Mouse (Mus musculus): Measurements from ENCODE around the gene Psen2. TPM values are rescaled to one million over a fixed set of nuclear protein-coding genes. Genes with fewer than 3 reads are reported as not detected.

The Psen2 gene
- polyA plus RNA-seq, 1 experiment from 2014 or later: 6.5 TPM

GRCm38 (mm10) chr1:180289788-180290187, 26.6 kb upstream of the Psen2 start:
- H3K9me3 ChIP-seq: no peaks in the 10 kb centered on the region
- WGBS: 81% methylated on average over 5 of the region's 5 CpGs
- DNase-seq (ENCODE audit: extremely low spot score, low spot score): no peak
- H3K4me3 ChIP-seq: no peak overlapping the region
- peaks cover 13% of the 10 kb centered on the region for H3K4me1 ChIP-seq
- no peaks in the 10 kb centered on the region for H3K36me3 ChIP-seq (replicated peaks)
- 0 out of 2 replicates have a peak, but pooled peaks cover 5% of the 10 kb centered on the region for H3K27me3 ChIP-seq (ENCODE audit: poor library complexity, severe bottlenecking)
- no peak overlapping the region for H3K27ac ChIP-seq

GRCm38 (mm10) chr1:180288872-180289468, 25.7 kb upstream of the Psen2 start:
- Histone ChIP-seq H3K9me3 (no peaks in the 10 kb centered on the region), H3K4me1 (peaks cover 21% of the 10 kb centered on the region), H3K36me3 (replicated peaks) (no peaks in the 10 kb centered on the region), H3K27me3 (ENCODE audit: poor library complexity, severe bottlenecking) (peaks cover 11% of the 10 kb centered on the region), H3K4me3 (no peak overlapping the region), H3K27ac (no peak overlapping the region)
- DNase-seq (ENCODE audit: extremely low spot score, low spot score): no peak
- WGBS: 90% methylated on average over 7 of the region's 7 CpGs

- DNase-seq (ENCODE audit: extremely low spot score, low spot score): no peak
- no peaks in the 10 kb centered on the region for H3K36me3 ChIP-seq (replicated peaks)
- no peaks in the 10 kb centered on the region for H3K9me3 ChIP-seq
- whole genome bisulfite sequencing: 89% methylated on average over 7 of the region's 7 CpGs
- peaks cover 27% of the 10 kb centered on the region for H3K4me1 ChIP-seq
- H3K27ac ChIP-seq: no peak overlapping the region
- no peak overlapping the region for H3K4me3 ChIP-seq
- H3K27me3 ChIP-seq (ENCODE audit: poor library complexity, severe bottlenecking): peaks cover 11% of the 10 kb centered on the region
Measured at GRCm38 (mm10) chr1:180288227-180288626, 25.0 kb upstream of the Psen2 start.

GRCm38 (mm10) chr1:180286081-180286831, 23.0 kb upstream of the Psen2 start:
- Histone ChIP-seq H3K27me3 (ENCODE audit: poor library complexity, severe bottlenecking) (peaks cover 11% of the 10 kb centered on the region), H3K36me3 (replicated peaks) (no peaks in the 10 kb centered on the region), H3K4me3 (no peak overlapping the region), H3K27ac (peak overlapping the region; percentile 59; the same call in 1 of the 2 replicates), H3K4me1 (peaks cover 31% of the 10 kb centered on the region), H3K9me3 (no peaks in the 10 kb centered on the region)
- WGBS: 67% methylated on average over 15 of the region's 15 CpGs
- no peak for DNase-seq (ENCODE audit: extremely low spot score, low spot score)

GRCm38 (mm10) chr1:180283813-180284768, 20.9 kb upstream of the Psen2 start:
- DNase-seq (ENCODE audit: extremely low spot score, low spot score): peak; percentile 53
- H3K4me1 ChIP-seq: peaks cover 36% of the 10 kb centered on the region
- H3K4me3 ChIP-seq: peak overlapping the region; percentile 9; the same call in 1 of the 2 replicates
- H3K27me3 ChIP-seq (ENCODE audit: poor library complexity, severe bottlenecking): peaks cover 11% of the 10 kb centered on the region
- H3K27ac ChIP-seq: peak overlapping the region; percentile 70
- 19% methylated on average over 16 of the region's 16 CpGs for WGBS
- H3K9me3 ChIP-seq: no peaks in the 10 kb centered on the region
- H3K36me3 ChIP-seq (replicated peaks): no peaks in the 10 kb centered on the region

GRCm38 (mm10) chr1:180282581-180282980, 19.3 kb upstream of the Psen2 start:
- Histone ChIP-seq H3K36me3 (replicated peaks) (no peaks in the 10 kb centered on the region), H3K4me3 (no peak overlapping the region), H3K27me3 (ENCODE audit: poor library complexity, severe bottlenecking) (peaks cover 11% of the 10 kb centered on the region), H3K27ac (peak overlapping the region; percentile 62; the same call in 1 of the 2 replicates), H3K9me3 (no peaks in the 10 kb centered on the region), H3K4me1 (peaks cover 36% of the 10 kb centered on the region)
- 58% methylated on average over 6 of the region's 6 CpGs for WGBS
- no peak for DNase-seq (ENCODE audit: extremely low spot score, low spot score)

- 54% methylated on average over 7 of the region's 7 CpGs for WGBS
- peaks cover 22% of the 10 kb centered on the region for H3K4me1 ChIP-seq
- no peak for DNase-seq (ENCODE audit: extremely low spot score, low spot score)
- H3K27me3 ChIP-seq (ENCODE audit: poor library complexity, severe bottlenecking): peaks cover 4% of the 10 kb centered on the region
- H3K4me3 ChIP-seq: no peak overlapping the region
- H3K9me3 ChIP-seq: no peaks in the 10 kb centered on the region
- no peak overlapping the region for H3K27ac ChIP-seq
- no peaks in the 10 kb centered on the region for H3K36me3 ChIP-seq (replicated peaks)
Measured at GRCm38 (mm10) chr1:180279648-180280047, 16.4 kb upstream of the Psen2 start.

GRCm38 (mm10) chr1:180277563-180277962, 14.3 kb upstream of the Psen2 start:
- H3K27ac ChIP-seq: no peak overlapping the region
- no peaks in the 10 kb centered on the region for H3K36me3 ChIP-seq (replicated peaks)
- DNase-seq (ENCODE audit: extremely low spot score, low spot score): no peak
- no peaks in the 10 kb centered on the region for H3K9me3 ChIP-seq
- H3K27me3 ChIP-seq (ENCODE audit: poor library complexity, severe bottlenecking): no peaks in the 10 kb centered on the region
- whole genome bisulfite sequencing: 81% methylated on average over 9 of the region's 9 CpGs
- H3K4me3 ChIP-seq: no peak overlapping the region
- H3K4me1 ChIP-seq: peaks cover 8% of the 10 kb centered on the region

GRCm38 (mm10) chr1:180274725-180275308, 11.6 kb upstream of the Psen2 start:
- no peak overlapping the region for H3K4me3 ChIP-seq
- no peaks in the 10 kb centered on the region for H3K36me3 ChIP-seq (replicated peaks)
- WGBS: 93% methylated on average over 10 of the region's 10 CpGs
- H3K27ac ChIP-seq: no peak overlapping the region
- H3K4me1 ChIP-seq: peaks cover 4% of the 10 kb centered on the region
- H3K9me3 ChIP-seq: no peaks in the 10 kb centered on the region
- DNase-seq (ENCODE audit: extremely low spot score, low spot score): no peak
- no peaks in the 10 kb centered on the region for H3K27me3 ChIP-seq (ENCODE audit: poor library complexity, severe bottlenecking)

GRCm38 (mm10) chr1:180269033-180269432, 5.8 kb upstream of the Psen2 start:
- no peak for DNase-seq (ENCODE audit: extremely low spot score, low spot score)
- Histone ChIP-seq H3K27ac (0 out of 2 replicates have a peak overlapping the region, but pooled peaks have one; percentile 40), H3K4me1 (peaks cover 18% of the 10 kb centered on the region), H3K36me3 (replicated peaks) (no peaks in the 10 kb centered on the region), H3K9me3 (no peaks in the 10 kb centered on the region), H3K4me3 (no peak overlapping the region), H3K27me3 (ENCODE audit: poor library complexity, severe bottlenecking) (peaks cover 27% of the 10 kb centered on the region)
- 90% methylated on average over 2 of the region's 2 CpGs for WGBS

GRCm38 (mm10) chr1:180268249-180269031, 5.2 kb upstream of the Psen2 start:
- Histone ChIP-seq H3K9me3 (no peaks in the 10 kb centered on the region), H3K4me1 (peaks cover 18% of the 10 kb centered on the region), H3K4me3 (no peak overlapping the region), H3K36me3 (replicated peaks) (no peaks in the 10 kb centered on the region), H3K27ac (0 out of 2 replicates have a peak overlapping the region, but pooled peaks have one; percentile 40), H3K27me3 (ENCODE audit: poor library complexity, severe bottlenecking) (peaks cover 27% of the 10 kb centered on the region)
- WGBS: 18% methylated on average over 12 of the region's 12 CpGs
- peak; percentile 89 for DNase-seq (ENCODE audit: extremely low spot score, low spot score)

Measured in forebrain, embryonic 10.5 days (tissue).